Mouse (Mus musculus): ENCODE results near the gene Slc6a15. TPM values are rescaled to one million over a fixed set of nuclear protein-coding genes. Genes with fewer than 3 reads are reported as not detected.

The Slc6a15 gene
- 10 to 100 TPM; 53.6 to 58.4 (median 56.0) TPM for total RNA-seq (2022)

DNA sequence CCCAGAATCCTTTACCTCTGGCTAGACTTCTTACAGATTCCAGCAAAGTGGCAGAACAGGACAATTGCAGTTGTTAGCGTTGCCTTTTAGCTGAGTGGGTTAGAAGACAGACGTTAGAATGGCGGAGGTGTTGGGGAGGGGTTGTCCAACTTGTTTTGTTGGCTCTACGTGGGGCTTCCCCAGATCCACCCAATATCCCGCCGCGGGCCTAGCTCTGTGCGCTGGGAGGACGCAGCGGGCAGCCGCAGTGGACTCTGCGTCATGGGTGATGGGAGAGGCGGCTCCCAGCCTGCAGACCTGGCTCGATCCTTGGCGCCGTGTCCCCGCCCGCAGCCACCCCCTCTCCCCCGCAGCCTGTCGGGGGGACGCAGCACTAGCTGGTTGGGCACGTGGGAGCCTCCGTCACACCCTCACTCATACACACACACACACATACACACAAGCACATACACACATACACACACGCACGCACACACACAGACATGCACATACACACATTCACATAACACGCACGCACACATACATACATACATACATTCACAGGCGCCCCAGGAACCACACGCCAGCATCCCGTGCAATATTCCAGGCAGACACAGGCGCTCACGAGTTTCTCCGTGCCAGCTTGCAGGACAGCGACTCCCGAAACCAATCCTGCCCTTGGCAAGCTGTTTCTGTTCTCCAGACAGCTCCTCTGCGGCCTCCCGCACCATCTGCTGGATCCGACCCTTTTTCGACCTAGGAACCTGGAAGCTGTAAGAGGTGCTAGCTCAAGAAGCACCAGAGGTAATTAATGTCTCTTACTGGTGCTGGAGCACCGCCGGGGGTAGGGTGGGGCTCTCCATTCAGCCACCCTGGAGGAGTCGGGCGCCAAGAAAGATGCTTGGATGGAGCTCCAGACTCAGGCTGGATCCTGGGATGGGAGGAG is at the start of gene Slc6a15:
TSS of gene Slc6a15 (plus strand) at position 413 of the 925 bp plus-strand sequence.
- peak; percentile 49 to 68 for DNase-seq (ENCODE audit: low spot score in 2 of 2)

GRCm38 (mm10) chr10:103321941-103322340 is 45.6 kb upstream of the Slc6a15 start:
- DNase-seq (ENCODE audit: low spot score in 2 of 2), result no peak

GRCm38 (mm10) chr10:103323386-103323785 is 44.2 kb upstream of the Slc6a15 start:
- DNase-seq (ENCODE audit: low spot score in 2 of 2), result no peak

DNA sequence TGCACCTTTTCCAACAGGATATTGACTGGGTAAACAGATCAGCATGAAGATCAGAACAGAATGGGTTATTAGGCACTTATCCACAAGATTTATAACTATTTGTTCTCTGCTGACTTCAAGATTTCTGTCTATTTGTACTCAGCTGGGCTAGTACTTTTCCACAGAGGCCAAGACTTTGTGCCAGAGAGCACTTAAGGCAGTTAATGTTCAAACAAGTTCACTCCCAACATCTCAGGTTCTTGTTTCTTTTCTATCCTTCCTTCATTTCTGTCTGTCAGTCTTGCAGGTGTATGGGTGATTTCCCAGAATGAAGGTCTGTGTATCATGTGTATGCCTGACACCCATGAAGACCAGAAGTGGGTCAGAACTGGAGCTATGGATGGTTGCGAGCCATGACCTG is 33.3 kb upstream of the Slc6a15 start:
- DNase-seq (ENCODE audit: low spot score in 2 of 2), result no peak

GRCm38 (mm10) chr10:103339928-103340327 is 27.7 kb upstream of the Slc6a15 start:
- DNase-seq (ENCODE audit: low spot score in 2 of 2), result no peak

- DNase-seq (ENCODE audit: low spot score in 2 of 2), result no peak
These were observed 20.8 kb upstream of the Slc6a15 start for GRCm38 (mm10) chr10:103346797-103347196.

DNA sequence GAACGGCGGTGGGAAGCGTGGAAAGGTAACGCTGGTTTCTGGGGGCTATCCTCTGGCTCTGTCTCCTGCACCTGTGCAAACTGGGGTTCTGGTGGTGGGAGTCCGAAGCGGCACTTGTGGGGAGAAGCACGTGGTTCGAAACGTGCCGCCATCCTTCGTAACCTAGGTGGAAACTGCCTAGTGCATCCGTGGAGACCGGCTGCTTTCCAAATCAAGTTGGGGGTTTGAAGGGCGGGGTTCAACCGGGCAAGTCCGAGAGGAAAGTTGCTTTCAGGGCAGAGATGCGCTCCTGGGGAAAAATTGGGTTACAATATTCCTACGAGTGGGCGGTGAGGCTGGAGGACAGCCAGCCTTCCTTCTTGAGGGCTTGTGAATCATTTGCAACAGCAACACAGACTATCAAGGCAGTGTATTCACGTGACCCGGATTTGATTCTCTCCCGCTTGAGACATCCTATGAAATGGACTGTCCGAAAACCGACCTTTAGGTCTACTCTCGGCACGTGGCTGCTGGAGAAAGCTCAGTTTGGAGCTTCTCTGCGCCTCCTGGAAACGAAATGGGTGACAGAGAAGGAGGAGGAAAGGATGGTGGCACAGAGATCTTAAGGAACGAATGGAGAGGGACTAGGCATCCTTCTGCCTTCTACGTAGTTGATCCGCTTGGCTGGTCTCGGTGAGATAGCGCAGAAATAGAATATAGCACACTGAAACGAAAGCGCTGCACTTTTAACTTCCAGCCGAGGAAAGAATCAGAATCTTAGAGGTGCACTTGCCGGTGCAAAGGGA is 905 bp downstream of the Slc6a15 start:
- peak; percentile 58 to 65 for DNase-seq (ENCODE audit: low spot score in 2 of 2)

DNA sequence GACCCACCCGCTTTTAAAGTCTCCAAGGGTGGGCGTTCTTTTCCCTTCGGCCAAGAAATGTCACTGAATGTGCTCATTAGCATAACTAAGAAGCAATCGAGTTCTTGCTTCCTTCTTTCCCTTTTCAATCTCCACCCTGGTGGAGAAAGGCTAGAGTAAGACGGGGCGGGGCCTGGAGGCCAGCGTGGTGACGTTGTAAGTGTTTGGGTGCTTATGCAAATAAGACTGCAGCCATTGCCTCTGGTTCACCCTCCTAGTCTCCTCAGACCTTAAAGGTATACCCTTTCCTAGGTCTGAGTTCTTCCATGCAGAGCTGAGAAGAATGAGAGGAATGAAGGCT is 1.5 kb downstream of the Slc6a15 start:
- DNase-seq (ENCODE audit: low spot score in 2 of 2), result peak; percentile 36 to 61

- DNase-seq (ENCODE audit: low spot score in 2 of 2), result no peak
These were observed 34.6 kb downstream of the Slc6a15 start for GRCm38 (mm10) chr10:103402171-103402570.

- DNase-seq (ENCODE audit: low spot score in 2 of 2), result no peak
These were observed 60.1 kb downstream of the Slc6a15 start for GRCm38 (mm10) chr10:103427717-103428116.

DNA sequence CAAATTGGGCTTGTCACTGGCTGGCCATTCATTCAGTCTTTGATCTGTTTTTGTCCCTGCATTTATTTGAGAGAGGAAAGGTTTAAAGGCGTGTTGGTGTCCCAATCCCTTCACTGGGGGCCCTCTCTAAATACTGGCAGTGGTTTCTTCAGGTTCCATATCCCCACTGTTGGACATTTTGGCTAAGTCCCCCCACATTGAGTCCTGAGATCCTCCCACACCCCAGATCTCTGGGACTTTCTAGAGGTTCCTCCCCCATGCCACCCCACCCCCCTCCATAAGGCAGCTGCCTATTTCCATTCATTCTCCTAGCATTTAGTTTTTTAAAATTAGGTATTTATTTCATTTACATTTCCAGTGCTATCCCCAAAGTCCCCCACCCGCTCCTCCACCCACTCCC is 75.0 kb downstream of the Slc6a15 start:
- DNase-seq (ENCODE audit: low spot score in 2 of 2), result no peak

GRCm38 (mm10) chr10:103443070-103443469 is 75.5 kb downstream of the Slc6a15 start:
- DNase-seq (ENCODE audit: low spot score in 2 of 2), result peak in 1 of 2 experiments; percentile 18

DNA sequence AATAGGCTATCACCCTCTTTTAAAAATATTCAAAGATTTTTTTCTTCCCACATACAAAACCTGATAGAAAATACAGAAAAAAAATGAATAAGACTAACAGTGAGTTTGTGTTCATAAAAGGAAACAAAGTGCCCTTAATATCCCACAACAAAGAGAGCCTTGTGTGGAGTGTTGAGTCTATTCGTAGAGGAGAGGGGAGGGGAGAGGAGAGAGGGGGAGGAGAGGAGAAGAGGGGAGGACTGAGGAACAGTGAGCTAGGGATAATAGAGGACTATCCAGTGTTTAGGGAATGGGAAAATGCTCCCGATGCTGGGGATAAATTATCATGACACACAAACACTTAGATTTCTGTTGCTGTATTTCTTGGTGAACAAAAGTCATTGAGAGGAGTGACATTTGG is 80.8 kb downstream of the Slc6a15 start:
- no peak for DNase-seq (ENCODE audit: low spot score in 2 of 2)

DNA sequence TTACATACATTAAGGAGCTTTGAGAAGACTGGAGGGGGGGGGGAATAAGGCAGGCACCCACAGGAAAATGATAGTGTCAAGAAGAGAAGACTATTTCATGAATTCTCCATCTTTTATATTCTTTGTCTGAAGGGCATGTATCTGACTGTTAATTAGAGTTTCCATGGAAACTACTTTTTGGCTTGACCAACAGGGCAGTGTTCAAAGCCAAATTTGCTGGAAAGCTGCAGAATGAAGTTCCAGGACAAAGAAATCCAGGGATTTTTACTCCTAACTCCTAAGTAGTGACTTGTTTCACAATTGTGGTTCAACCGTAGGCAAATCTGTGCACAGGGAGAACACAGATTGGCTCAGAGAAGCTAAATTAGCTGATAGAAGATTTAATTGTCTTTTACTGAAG is 90.3 kb downstream of the Slc6a15 start:
- no peak for DNase-seq (ENCODE audit: low spot score in 2 of 2)

Other genes starting within 250 kb of the Slc6a15 start
- gene Lrriq1, start 131.5 kb upstream of the Slc6a15 start, total RNA-seq (2022), result 1 to 10 TPM; 3.4 to 6.8 (median 4.5) TPM